Mouse (Mus musculus): ENCODE data around the gene Cyp27b1. TPM values are rescaled to one million over a fixed set of nuclear protein-coding genes. Genes with fewer than 3 reads are reported as not detected.
"Not testable (repeated sequence)": the region's sequence is repeated elsewhere in the genome, so short reads cannot be mapped to it uniquely, and the experiment has no call there.

Cyp27b1 gene
- polyA plus RNA-seq, 1 experiment from 2014 or later = not detected

DNA sequence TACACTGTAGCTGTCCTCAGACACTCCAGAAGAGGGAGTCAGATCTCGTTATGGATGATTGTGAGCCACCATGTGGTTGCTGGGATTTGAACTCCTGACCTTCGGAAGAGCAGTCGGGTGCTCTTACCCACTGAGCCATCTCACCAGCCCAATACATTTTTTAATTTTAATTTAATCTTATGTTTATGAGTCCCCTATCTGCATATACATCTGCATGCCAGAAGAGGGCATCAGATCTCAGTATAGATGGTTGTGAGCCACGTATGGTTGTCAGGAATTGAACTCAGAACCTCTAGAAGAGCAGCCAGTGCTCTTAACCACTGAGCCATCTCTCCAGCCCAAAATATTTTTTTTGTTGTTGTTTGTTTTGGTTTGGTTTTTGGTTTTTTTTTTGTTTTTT, 24.2 kb downstream of the Cyp27b1 start:
- WGBS (ENCODE audit: insufficient replicate concordance) = 74% methylated on average over 4 of the region's 4 CpGs
- H3K27ac ChIP-seq (replicated peaks); H3K9ac ChIP-seq; H3K27me3 ChIP-seq; H3K9me3 ChIP-seq (replicated peaks); H3K4me2 ChIP-seq; ATAC-seq (ENCODE audit: insufficient read depth); H3K4me3 ChIP-seq (replicated peaks): not testable (repeated sequence)
- H3K4me1 ChIP-seq (replicated peaks) = peaks cover 59% of the 10 kb centered on the region
- peaks cover 10% of the 10 kb centered on the region for H3K36me3 ChIP-seq (replicated peaks)

DNA sequence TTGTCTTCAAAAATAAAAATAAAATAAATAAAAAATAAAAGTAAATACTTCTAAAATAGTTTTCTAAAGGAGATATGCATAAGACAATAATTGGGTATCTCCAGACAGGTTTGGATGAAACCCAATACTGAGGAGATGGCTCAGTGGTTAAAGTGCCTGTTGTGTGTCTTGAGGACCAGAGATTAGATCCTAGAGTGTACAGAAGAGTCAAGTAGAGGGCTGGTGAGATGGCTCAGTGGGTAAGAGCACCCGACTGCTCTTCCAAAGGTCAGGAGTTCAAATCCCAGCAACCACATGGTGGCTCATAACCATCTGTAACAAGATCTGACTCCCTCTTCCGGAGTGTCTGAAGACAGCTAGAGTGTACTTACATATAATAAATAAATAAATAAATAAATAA, 24.9 kb downstream of the Cyp27b1 start:
- H3K4me3 ChIP-seq (replicated peaks); H3K9me3 ChIP-seq (replicated peaks); H3K36me3 ChIP-seq (replicated peaks); ATAC-seq (ENCODE audit: insufficient read depth); H3K4me2 ChIP-seq; H3K27ac ChIP-seq (replicated peaks); H3K9ac ChIP-seq: not testable (repeated sequence)
- 62% methylated on average over 2 of the region's 2 CpGs for WGBS (ENCODE audit: insufficient replicate concordance)
- peaks cover 57% of the 10 kb centered on the region for H3K4me1 ChIP-seq (replicated peaks)
- peaks cover 10% of the 10 kb centered on the region for H3K27me3 ChIP-seq

DNA sequence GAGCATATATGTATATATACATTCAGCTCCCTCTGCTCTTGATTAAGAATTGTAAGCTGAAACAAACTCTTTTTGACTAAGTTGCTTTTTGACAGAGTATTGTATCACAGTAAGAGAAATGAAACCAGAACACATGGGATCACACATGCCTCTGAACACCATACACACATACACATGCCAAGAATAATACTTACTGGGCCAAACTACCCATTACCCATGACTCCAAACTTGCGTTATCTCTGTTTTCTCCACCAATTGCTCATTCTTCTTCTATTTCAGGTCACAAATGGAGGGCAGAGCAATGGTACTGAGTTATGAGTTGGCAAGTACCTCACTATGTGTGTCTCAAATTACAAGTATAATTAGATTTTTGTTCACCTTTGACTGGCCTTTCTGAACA, 25.9 kb downstream of the Cyp27b1 start:
- no peak overlapping the region for H3K4me2 ChIP-seq
- H3K27ac ChIP-seq (replicated peaks) = no peak overlapping the region
- peaks cover 20% of the 10 kb centered on the region for H3K27me3 ChIP-seq
- WGBS (ENCODE audit: insufficient replicate concordance) = 87% methylated on average over 1 of the region's 1 CpGs
- no peaks in the 10 kb centered on the region for H3K36me3 ChIP-seq (replicated peaks)
- H3K9ac ChIP-seq = no peak overlapping the region
- ATAC-seq (ENCODE audit: insufficient read depth) = no peak
- H3K4me3 ChIP-seq (replicated peaks) = no peak overlapping the region
- H3K9me3 ChIP-seq (replicated peaks) = no peaks in the 10 kb centered on the region
- peaks cover 57% of the 10 kb centered on the region for H3K4me1 ChIP-seq (replicated peaks)

DNA sequence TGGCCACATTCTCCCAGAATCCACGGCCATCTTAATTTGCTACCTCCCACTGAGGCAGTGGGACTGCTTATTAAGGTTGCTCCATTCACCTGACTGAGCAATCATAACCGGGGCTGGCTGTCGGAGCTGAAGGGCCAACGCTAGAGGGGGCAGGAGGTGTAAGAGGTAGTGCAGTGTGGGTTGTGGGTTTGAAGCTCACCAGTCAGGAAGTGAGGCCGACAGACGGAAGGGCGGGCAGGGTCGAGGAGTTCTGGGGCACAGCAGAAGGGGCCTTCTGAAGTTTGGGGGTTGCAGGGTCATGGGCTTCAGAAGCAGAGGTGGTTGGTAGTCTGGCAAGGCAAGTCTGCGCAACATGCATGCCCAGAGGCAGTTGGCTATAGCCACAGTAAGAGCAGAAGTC, 27.0 kb downstream of the Cyp27b1 start, which contains the start of gene Agap2:
Gene Agap2, plus strand, starts transcription at position 205 of the 400 bp plus-strand sequence.
- Histone ChIP-seq H3K36me3 (replicated peaks) (no peaks in the 10 kb centered on the region), H3K27ac (replicated peaks) (no peak within 1 kb of the TSS), H3K4me1 (replicated peaks) (peaks cover 58% of the 10 kb centered on the region), H3K27me3 (peaks cover 31% of the 10 kb centered on the region), H3K9ac (no peak within 1 kb of the TSS), H3K4me3 (replicated peaks) (peak within 1 kb of the TSS; percentile 42), H3K4me2 (peak within 1 kb of the TSS; percentile 52), H3K9me3 (replicated peaks) (no peaks in the 10 kb centered on the region)
- no peak for ATAC-seq (ENCODE audit: insufficient read depth)
- WGBS (ENCODE audit: insufficient replicate concordance) = 14% methylated on average over 9 of the region's 9 CpGs

DNA sequence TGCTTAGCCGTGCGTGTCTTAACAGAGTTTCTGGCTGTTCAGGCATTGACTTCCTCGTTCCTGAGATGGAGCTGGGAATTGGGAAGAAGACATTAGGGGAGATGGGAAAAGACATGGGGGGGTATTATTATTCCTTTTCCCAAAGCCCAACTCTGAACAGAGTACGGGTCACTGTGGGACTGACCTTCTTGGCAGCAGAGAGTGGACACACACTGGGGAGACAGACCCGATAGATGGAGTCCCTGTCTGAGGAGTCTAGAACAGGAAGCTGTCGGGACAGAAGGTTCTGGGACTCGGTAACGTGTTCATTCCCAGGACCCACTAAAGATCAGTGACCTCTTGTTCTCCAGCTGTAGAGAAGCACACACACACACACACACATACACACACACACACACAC, 27.6 kb downstream of the Cyp27b1 start:
- WGBS (ENCODE audit: insufficient replicate concordance) = 17% methylated on average over 8 of the region's 8 CpGs
- ATAC-seq (ENCODE audit: insufficient read depth) = no peak
- no peaks in the 10 kb centered on the region for H3K9me3 ChIP-seq (replicated peaks)
- H3K4me2 ChIP-seq = peak overlapping the region; percentile 52
- H3K36me3 ChIP-seq (replicated peaks) = no peaks in the 10 kb centered on the region
- H3K27ac ChIP-seq (replicated peaks) = no peak overlapping the region
- H3K4me3 ChIP-seq (replicated peaks) = peak overlapping the region; percentile 42
- no peak overlapping the region for H3K9ac ChIP-seq
- H3K4me1 ChIP-seq (replicated peaks) = peaks cover 62% of the 10 kb centered on the region
- H3K27me3 ChIP-seq = peaks cover 37% of the 10 kb centered on the region

DNA sequence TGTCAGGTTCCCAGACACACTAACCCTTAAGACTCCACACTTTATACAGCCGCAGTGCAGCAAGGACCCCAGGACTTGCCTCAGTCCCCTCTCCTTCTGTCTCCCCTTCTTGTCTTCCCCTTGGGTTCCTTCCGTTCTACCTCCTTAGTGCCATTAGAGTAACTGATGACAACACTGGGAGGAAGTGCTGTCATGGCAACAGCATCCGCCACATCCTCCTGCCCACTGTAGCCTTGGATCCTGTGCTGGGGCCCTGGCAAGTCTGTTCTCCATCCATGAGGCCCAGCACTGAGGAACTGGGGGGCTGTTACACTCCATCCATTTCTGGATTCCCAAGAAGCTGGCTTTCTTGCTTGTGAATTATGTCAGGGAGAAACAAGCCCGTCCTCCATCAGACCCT, 28.0 kb downstream of the Cyp27b1 start:
- Histone ChIP-seq H3K4me2 (peak overlapping the region; percentile 52), H3K9me3 (replicated peaks) (no peaks in the 10 kb centered on the region), H3K27ac (replicated peaks) (no peak overlapping the region), H3K4me3 (replicated peaks) (peak overlapping the region; percentile 42), H3K9ac (no peak overlapping the region), H3K4me1 (replicated peaks) (peaks cover 61% of the 10 kb centered on the region), H3K36me3 (replicated peaks) (no peaks in the 10 kb centered on the region), H3K27me3 (peaks cover 41% of the 10 kb centered on the region)
- WGBS (ENCODE audit: insufficient replicate concordance) = 20% methylated on average over 4 of the region's 4 CpGs
- ATAC-seq (ENCODE audit: insufficient read depth) = no peak

DNA sequence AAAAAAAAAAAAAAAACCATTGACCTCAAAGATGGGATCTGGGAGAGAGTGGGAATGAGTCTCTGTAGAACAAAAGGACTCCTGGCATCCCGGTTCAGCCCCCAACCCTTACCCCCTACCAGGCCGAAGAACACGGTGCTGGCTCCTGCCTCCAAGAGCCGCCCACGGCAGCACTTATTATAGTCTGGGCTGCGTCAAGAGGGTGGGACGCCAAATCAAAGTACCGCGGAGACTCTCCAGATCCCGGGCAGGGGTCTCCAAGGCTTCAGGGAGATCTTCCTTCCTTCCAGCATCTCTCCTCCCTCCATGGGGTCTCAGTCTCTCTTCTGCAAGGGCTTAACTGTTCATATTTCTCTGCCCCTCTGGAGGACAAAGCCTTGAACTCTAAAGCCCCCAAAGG, 29.5 kb downstream of the Cyp27b1 start:
- 62% methylated on average over 10 of the region's 10 CpGs for WGBS (ENCODE audit: insufficient replicate concordance)

DNA sequence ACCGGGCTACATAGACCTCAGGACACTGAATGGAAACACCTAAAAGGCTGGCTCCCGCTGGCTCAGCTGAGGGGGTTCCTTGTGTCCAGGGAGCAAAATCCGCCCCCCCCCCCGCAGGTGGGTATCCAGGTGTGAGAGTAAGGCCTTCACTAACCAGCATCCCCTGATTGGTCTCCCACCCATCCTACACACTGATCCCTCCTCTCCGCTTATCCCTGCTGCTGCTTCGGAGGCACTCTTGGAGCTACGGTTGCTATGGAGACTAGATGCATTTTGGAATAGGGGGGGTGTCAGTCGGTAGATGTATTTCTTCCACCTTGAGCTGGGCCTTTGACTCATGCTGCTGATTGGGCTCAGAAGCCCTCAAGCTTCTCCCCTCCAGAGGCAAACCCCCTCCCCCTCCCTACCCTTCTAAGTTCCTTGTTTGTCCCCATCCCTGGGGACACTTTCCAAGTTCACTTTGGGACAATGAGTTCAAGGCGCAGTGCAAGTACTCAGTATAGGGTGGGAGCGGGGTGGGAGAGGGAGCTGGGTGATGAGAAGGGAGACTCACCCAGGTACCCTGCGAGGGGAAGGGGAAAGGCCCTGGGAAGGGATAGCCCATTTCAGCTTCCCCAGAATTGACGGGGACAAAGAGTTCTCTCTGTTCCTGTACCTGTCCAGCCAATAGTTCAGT, 30.1 kb downstream of the Cyp27b1 start:
- no peak overlapping the region for H3K27ac ChIP-seq (replicated peaks)
- no peaks in the 10 kb centered on the region for H3K36me3 ChIP-seq (replicated peaks)
- WGBS (ENCODE audit: insufficient replicate concordance) = 38% methylated on average over 12 of the region's 12 CpGs
- H3K27me3 ChIP-seq = peaks cover 56% of the 10 kb centered on the region
- no peak overlapping the region for H3K9ac ChIP-seq
- H3K4me1 ChIP-seq (replicated peaks) = peaks cover 75% of the 10 kb centered on the region
- H3K4me3 ChIP-seq (replicated peaks) = no peak overlapping the region
- 0 out of 2 replicates have a peak overlapping the region, but pooled peaks have one; percentile 67 for H3K4me2 ChIP-seq
- H3K9me3 ChIP-seq (replicated peaks) = no peaks in the 10 kb centered on the region
- no peak for ATAC-seq (ENCODE audit: insufficient read depth)

More for the DNA sequence above, 29.5 kb downstream of the Cyp27b1 start:
- no peak overlapping the region for H3K9ac ChIP-seq
- H3K27ac ChIP-seq (replicated peaks) = no peak overlapping the region
- no peak for ATAC-seq (ENCODE audit: insufficient read depth)
- H3K27me3 ChIP-seq = peaks cover 54% of the 10 kb centered on the region
- no peak overlapping the region for H3K4me2 ChIP-seq
- H3K36me3 ChIP-seq (replicated peaks) = no peaks in the 10 kb centered on the region
- no peaks in the 10 kb centered on the region for H3K9me3 ChIP-seq (replicated peaks)
- no peak overlapping the region for H3K4me3 ChIP-seq (replicated peaks)
- peaks cover 69% of the 10 kb centered on the region for H3K4me1 ChIP-seq (replicated peaks)

DNA sequence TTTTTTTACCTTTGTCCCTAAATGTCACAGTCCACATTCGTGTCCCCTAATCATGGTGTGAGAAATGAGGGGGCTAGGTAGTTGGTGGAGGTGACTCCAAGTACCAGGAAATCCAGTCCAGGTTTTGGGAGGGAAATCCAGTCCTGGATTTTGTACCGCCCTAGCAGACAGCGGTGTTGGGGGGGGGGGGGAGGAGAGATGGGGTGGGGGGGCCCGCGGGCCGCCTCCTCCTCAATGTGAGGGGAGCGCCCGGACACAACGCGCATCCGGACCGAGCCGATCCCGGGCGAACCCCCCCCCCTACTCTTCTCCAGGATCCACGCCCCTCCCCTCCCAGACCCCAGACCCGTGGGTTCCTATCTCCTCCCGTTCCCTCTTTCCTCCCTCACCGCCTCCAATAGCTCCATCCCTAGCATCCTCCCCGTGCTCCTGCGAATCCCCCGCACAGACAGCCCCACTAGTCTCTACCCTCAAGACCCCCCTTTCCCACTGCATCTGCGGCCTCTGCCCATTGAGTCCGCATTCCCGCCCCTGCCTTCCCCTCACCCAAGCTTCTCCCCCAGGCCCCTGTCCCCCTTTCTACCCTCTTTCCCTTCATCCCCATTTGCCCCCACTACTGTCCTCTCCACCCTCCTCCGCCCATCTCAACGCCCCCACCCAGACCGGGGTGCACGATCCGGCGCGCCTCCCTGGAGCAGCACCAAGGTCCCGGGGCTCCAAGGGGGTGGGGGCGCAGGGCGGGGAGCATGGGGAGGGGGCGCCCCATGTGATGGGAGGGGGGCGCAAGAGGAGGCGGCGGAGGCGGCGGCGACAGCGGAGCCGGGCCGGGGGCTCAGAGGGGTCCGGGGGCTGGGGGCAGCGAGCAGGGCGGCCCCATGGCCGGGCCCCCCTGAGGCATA, 30.9 kb downstream of the Cyp27b1 start:
- peaks cover 77% of the 10 kb centered on the region for H3K4me1 ChIP-seq (replicated peaks)
- peaks cover 59% of the 10 kb centered on the region for H3K27me3 ChIP-seq
- H3K9me3 ChIP-seq (replicated peaks) = no peaks in the 10 kb centered on the region
- H3K27ac ChIP-seq (replicated peaks) = no peak overlapping the region
- no peak overlapping the region; the same call in 1 of the 2 replicates for H3K9ac ChIP-seq
- peak overlapping the region; percentile 37 for H3K4me3 ChIP-seq (replicated peaks)
- 16% methylated on average over 43 of the region's 49 CpGs for WGBS (ENCODE audit: insufficient replicate concordance)
- no peak for ATAC-seq (ENCODE audit: insufficient read depth)
- H3K4me2 ChIP-seq = peak overlapping the region; percentile 67
- H3K36me3 ChIP-seq (replicated peaks) = no peaks in the 10 kb centered on the region; the same call in 1 of the 2 replicates

DNA sequence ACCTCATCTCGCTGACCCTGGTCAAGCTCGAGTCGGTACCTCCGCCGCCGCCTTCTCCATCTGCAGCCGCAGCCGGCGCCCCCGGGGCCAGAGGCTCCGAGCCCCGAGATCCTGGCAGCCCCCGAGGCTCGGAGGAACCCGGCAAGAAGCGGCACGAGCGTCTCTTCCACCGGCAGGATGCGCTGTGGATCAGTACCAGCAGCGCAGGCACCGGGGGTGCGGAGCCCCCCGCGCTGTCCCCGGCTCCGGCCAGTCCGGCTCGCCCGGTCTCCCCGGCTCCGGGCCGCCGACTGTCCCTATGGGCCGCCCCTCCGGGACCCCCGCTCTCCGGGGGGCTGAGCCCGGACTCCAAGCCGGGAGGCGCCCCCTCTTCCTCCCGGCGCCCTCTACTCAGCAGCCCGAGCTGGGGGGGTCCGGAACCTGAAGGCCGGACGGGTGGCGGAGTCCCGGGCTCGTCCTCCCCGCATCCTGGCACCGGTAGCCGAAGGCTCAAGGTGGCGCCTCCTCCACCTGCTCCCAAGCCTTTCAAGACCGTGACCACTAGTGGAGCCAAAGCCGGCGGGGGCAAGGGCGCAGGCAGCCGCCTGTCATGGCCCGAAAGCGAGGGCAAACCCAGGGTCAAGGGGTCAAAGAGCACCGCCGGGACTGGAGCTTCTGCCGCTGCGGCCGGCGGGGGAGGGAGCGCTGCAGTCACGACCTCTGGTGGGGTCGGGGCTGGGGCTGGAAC, 31.8 kb downstream of the Cyp27b1 start:
- WGBS (ENCODE audit: insufficient replicate concordance) = 48% methylated on average over 70 of the region's 70 CpGs
- Histone ChIP-seq H3K4me3 (replicated peaks) (peak overlapping the region; percentile 37), H3K4me2 (peak overlapping the region; percentile 67), H3K36me3 (replicated peaks) (no peaks in the 10 kb centered on the region; the same call in 1 of the 2 replicates), H3K9me3 (replicated peaks) (no peaks in the 10 kb centered on the region), H3K9ac (no peak overlapping the region), H3K27ac (replicated peaks) (no peak overlapping the region), H3K27me3 (peaks cover 59% of the 10 kb centered on the region), H3K4me1 (replicated peaks) (peaks cover 77% of the 10 kb centered on the region)
- no peak for ATAC-seq (ENCODE audit: insufficient read depth)

All from liver, embryonic 15.5 days (tissue).